Mouse (Mus musculus): ENCODE results near the gene Khdrbs2. TPM values are rescaled to one million over a fixed set of nuclear protein-coding genes. Genes with fewer than 3 reads are reported as not detected.
"Not testable (repeated sequence)": the region's sequence is repeated elsewhere in the genome, so short reads cannot be mapped to it uniquely, and the experiment has no call there.

Gene Khdrbs2
- total and polyA plus RNA-seq, 2 experiments from 2014 or later: 29.0 to 41.1 TPM

DNA sequence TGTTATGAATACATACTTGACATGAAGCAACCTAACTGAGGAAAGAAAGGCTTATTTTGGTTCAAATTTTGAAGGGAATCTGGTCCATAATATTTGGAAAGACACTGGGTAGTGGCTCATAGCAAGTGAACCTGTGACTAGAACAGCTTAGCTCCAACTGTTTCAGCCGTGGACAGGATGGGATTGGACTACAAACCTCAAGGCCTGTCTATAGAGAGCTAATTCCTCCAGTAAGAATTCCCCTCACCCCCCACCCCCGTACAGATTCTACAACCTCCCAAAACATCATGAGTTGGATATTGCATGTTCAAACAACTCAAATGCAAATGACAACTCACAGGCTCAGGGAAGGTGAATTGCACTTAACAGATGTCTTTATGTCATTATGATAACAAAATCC is 298.5 kb downstream of the Khdrbs2 start:
- no peaks in the 10 kb centered on the region for H3K9me3 ChIP-seq (ENCODE audit: low read length)
- no peak overlapping the region for H3K4me3 ChIP-seq (ENCODE audit: low read depth, low read length)
- H3K9ac ChIP-seq (replicated peaks; ENCODE audit: low read length, poor library complexity, severe bottlenecking): no peak overlapping the region
- no peaks in the 10 kb centered on the region for H3K4me1 ChIP-seq (ENCODE audit: insufficient read depth, low read length)
- no peak for TF ChIP-seq CTCF (IDR thresholded peaks at IDR 0.05)
- H3K27me3 ChIP-seq (ENCODE audit: insufficient read depth, low read length): no peaks in the 10 kb centered on the region
- no peak for DNase-seq (ENCODE audit: low spot score)
- 52% methylated on average over 2 of the region's 2 CpGs for WGBS
- no peak overlapping the region for H3K4me2 ChIP-seq (ENCODE audit: low read depth, low read length, poor library complexity, severe bottlenecking)
- no peak overlapping the region for H3K27ac ChIP-seq (ENCODE audit: low read depth, low read length)
- peaks cover 8% of the 10 kb centered on the region; the same call in 1 of the 2 replicates for H3K36me3 ChIP-seq (ENCODE audit: insufficient read depth, low read length)
- ATAC-seq (ENCODE audit: low FRiP score): no peak

DNA sequence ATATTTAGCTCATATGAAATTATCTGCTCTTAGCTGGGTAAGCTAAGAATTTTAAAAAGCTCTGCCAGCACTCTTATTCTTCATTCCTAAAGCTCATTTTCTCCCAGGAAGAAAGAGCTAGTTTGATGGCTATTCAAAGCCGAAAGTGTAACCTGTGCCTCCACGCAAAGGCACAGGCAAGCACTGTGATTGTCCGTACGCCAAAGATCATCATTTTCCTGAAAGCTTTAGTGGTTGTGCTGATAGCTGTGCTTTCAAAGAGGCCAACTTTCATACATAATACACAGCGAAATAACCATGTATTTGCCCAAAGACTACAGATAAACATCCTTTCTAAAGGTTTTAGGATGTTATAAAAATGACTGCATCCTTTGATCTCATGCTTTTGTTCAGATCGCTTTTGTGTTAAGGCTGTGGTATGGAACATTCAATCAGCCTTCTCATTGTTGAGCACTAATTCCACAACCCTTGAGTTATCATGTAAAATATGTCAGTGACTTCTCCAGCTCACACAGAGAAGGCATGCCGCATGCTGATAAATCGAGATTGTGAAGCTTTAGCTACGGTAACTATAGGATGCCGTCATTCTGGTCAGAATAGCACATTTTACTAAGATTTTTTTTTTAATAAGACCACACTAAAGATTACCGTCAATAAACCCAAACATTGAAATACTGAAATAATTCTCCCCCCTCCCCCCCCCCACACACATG is 299.1 kb downstream of the Khdrbs2 start:
- H3K9ac ChIP-seq (replicated peaks; ENCODE audit: low read length, poor library complexity, severe bottlenecking): no peak overlapping the region; the same call in 1 of the 2 replicates
- 0 out of 2 replicates have a peak, but pooled peaks have one; percentile 58 for ATAC-seq (ENCODE audit: low FRiP score)
- no peaks in the 10 kb centered on the region for H3K4me1 ChIP-seq (ENCODE audit: insufficient read depth, low read length)
- DNase-seq (ENCODE audit: low spot score): no peak
- peaks cover 8% of the 10 kb centered on the region; the same call in 1 of the 2 replicates for H3K36me3 ChIP-seq (ENCODE audit: insufficient read depth, low read length)
- H3K4me2 ChIP-seq (ENCODE audit: low read depth, low read length, poor library complexity, severe bottlenecking): no peak overlapping the region
- WGBS: 43% methylated on average over 11 of the region's 11 CpGs
- H3K27ac ChIP-seq (ENCODE audit: low read depth, low read length): no peak overlapping the region; the same call in 1 of the 2 replicates
- H3K4me3 ChIP-seq (ENCODE audit: low read depth, low read length): no peak overlapping the region
- no peaks in the 10 kb centered on the region for H3K9me3 ChIP-seq (ENCODE audit: low read length)
- no peaks in the 10 kb centered on the region for H3K27me3 ChIP-seq (ENCODE audit: insufficient read depth, low read length)
- TF ChIP-seq CTCF (IDR thresholded peaks at IDR 0.05): no peak

DNA sequence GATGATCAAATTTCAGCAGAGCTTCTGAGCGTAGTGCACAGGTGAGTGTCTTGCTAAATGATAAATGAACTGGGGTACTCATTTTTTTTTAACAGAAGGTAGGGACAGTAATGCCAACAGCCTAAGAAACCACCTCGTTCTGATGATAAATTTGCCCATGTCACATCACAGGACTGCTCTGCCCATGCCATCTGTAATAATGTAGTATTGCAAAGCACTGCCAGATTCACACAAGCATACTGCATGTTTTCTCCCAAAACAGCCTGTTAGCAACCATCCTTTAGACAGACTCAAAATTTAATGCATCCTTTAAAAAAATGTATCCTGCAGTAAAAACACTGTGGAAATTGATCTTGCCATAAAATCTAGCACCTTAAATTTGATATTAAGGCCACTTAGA is 315.4 kb downstream of the Khdrbs2 start:
- no peak for ATAC-seq (ENCODE audit: low FRiP score)
- no peak for DNase-seq (ENCODE audit: low spot score)
- WGBS: 80% methylated on average over 2 of the region's 2 CpGs

DNA sequence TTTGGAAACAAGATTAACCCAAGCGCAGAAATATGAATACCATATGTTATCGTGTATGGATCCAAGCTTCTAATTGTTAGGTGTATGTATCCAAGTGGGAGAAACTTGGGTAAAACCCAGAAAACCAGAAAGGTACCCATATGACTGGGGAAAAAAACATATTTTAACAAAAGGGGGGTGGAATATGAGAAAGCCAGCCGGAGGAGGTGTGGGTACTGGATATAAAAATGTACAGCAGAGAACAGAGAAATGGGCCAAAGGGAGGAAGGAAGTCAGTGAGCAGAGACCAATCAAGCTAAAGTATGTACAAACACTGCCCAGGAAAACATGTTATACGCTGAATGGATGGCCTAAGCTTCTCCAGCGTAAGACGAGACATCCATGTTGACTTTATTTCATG is 330.9 kb downstream of the Khdrbs2 start:
- ATAC-seq (ENCODE audit: low FRiP score) (no peak), DNase-seq (ENCODE audit: low spot score) (no peak)
- TF ChIP-seq CTCF (IDR thresholded peaks at IDR 0.05): no peak
- H3K4me3 ChIP-seq (ENCODE audit: low read depth, low read length): no peak overlapping the region
- H3K9ac ChIP-seq (replicated peaks; ENCODE audit: low read length, poor library complexity, severe bottlenecking): no peak overlapping the region
- H3K36me3 ChIP-seq (ENCODE audit: insufficient read depth, low read length): no peaks in the 10 kb centered on the region
- no peak overlapping the region for H3K4me2 ChIP-seq (ENCODE audit: low read depth, low read length, poor library complexity, severe bottlenecking)
- H3K27ac ChIP-seq (ENCODE audit: low read depth, low read length): no peak overlapping the region
- 97% methylated on average over 6 of the region's 6 CpGs for WGBS
- no peaks in the 10 kb centered on the region for H3K9me3 ChIP-seq (ENCODE audit: low read length)
- no peaks in the 10 kb centered on the region for H3K27me3 ChIP-seq (ENCODE audit: insufficient read depth, low read length)
- H3K4me1 ChIP-seq (ENCODE audit: insufficient read depth, low read length): no peaks in the 10 kb centered on the region

More for the DNA sequence above, 315.4 kb downstream of the Khdrbs2 start:
- no peaks in the 10 kb centered on the region for H3K9me3 ChIP-seq (ENCODE audit: low read length)
- H3K27me3 ChIP-seq (ENCODE audit: insufficient read depth, low read length): no peaks in the 10 kb centered on the region
- no peak for TF ChIP-seq CTCF (IDR thresholded peaks at IDR 0.05)
- no peak overlapping the region for H3K9ac ChIP-seq (replicated peaks; ENCODE audit: low read length, poor library complexity, severe bottlenecking)
- no peak overlapping the region for H3K27ac ChIP-seq (ENCODE audit: low read depth, low read length)
- no peaks in the 10 kb centered on the region for H3K4me1 ChIP-seq (ENCODE audit: insufficient read depth, low read length)
- H3K36me3 ChIP-seq (ENCODE audit: insufficient read depth, low read length): no peaks in the 10 kb centered on the region
- H3K4me2 ChIP-seq (ENCODE audit: low read depth, low read length, poor library complexity, severe bottlenecking): no peak overlapping the region
- H3K4me3 ChIP-seq (ENCODE audit: low read depth, low read length): no peak overlapping the region

DNA sequence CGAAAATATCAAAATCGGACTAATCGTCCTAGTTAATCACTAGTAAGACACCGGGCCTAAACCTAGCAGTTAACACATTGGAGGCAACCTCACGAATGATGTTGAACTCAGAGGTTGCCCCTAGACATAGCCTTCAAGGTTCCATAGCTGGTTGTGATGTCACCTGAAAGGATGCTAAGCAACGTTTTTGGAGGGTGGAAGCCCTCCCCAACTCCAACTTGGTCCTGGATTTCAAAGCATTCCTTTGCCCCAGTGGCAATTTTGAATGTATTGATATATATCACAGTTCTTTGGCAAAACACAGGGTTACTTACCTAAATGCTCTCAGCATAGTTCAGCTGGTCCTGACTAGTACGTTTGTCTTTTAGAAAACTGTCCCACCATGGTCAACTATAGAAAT is 374.7 kb downstream of the Khdrbs2 start, which contains the start of gene Gm5415:
TSS of gene Gm5415 (minus strand) at position 101 of the 400 bp plus-strand sequence.
- H3K4me3 ChIP-seq (ENCODE audit: low read depth, low read length); H3K9me3 ChIP-seq (ENCODE audit: low read length); H3K36me3 ChIP-seq (ENCODE audit: insufficient read depth, low read length); H3K9ac ChIP-seq (replicated peaks; ENCODE audit: low read length, poor library complexity, severe bottlenecking); H3K4me2 ChIP-seq (ENCODE audit: low read depth, low read length, poor library complexity, severe bottlenecking); DNase-seq (ENCODE audit: low spot score); ATAC-seq (ENCODE audit: low FRiP score); H3K27ac ChIP-seq (ENCODE audit: low read depth, low read length); H3K27me3 ChIP-seq (ENCODE audit: insufficient read depth, low read length); H3K4me1 ChIP-seq (ENCODE audit: insufficient read depth, low read length): not testable (repeated sequence)
- WGBS: 70% methylated on average over 2 of the region's 7 CpGs

DNA sequence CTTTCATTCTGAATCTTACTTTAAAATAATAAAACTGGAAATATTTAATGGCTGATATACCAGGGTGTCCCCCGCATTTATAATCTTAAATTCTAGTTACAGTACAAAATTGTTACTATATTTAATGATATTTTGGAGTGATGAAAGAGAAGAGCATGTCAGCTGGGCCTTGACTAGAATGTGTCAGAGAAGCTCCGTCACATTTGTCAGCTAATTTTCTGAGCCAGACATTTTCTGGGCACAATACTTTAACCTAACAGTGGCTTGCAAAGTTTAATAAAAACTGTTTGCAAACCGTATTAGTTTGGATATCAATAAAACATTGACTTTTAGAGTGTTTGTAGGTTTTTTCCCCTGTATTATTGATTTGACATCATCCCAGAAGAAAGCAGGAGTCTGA is 380.9 kb downstream of the Khdrbs2 start:
- WGBS: 85% methylated on average over 3 of the region's 3 CpGs
- ATAC-seq (ENCODE audit: low FRiP score): no peak
- TF ChIP-seq CTCF (IDR thresholded peaks at IDR 0.05): no peak

More for the DNA sequence above, 380.9 kb downstream of the Khdrbs2 start:
- Histone ChIP-seq H3K27ac (ENCODE audit: low read depth, low read length) (no peak overlapping the region), H3K27me3 (ENCODE audit: insufficient read depth, low read length) (no peaks in the 10 kb centered on the region), H3K9ac (replicated peaks; ENCODE audit: low read length, poor library complexity, severe bottlenecking) (no peak overlapping the region), H3K36me3 (ENCODE audit: insufficient read depth, low read length) (no peaks in the 10 kb centered on the region), H3K4me3 (ENCODE audit: low read depth, low read length) (no peak overlapping the region), H3K4me1 (ENCODE audit: insufficient read depth, low read length) (no peaks in the 10 kb centered on the region), H3K4me2 (ENCODE audit: low read depth, low read length, poor library complexity, severe bottlenecking) (no peak overlapping the region), H3K9me3 (ENCODE audit: low read length) (no peaks in the 10 kb centered on the region)
- no peak for DNase-seq (ENCODE audit: low spot score)

Measured in midbrain, postnatal 0 days (tissue).